Mouse (Mus musculus): ENCODE measurements around the gene Nupr1. TPM values are rescaled to one million over a fixed set of nuclear protein-coding genes. Genes with fewer than 3 reads are reported as not detected.

Nupr1 gene
- polyA plus RNA-seq (2014; fragmentation: Nextera tagmentation; extraction: Ambion mirVana): 2.4 and 2.6 TPM in 2 replicates

GRCm38 (mm10) chr7:126630824-126631518, at the start of gene Nupr1:
Nupr1 (minus strand) TSS chr7:126630861.
- H3K4me3 ChIP-seq (ENCODE audit: low read length): no peak within 1 kb of the TSS
- no peaks in the 10 kb centered on the region for H3K36me3 ChIP-seq (ENCODE audit: control insufficient read depth, insufficient read depth, low read length)
- no peak within 1 kb of the TSS for H3K4me2 ChIP-seq (replicated peaks; ENCODE audit: low read depth, low read length)
- no peaks in the 10 kb centered on the region for H3K9me3 ChIP-seq (ENCODE audit: control insufficient read depth, low read length)
- no peak within 1 kb of the TSS for H3K9ac ChIP-seq (ENCODE audit: low read depth, low read length)
- WGBS: 91% methylated on average over 4 of the region's 4 CpGs
- no peak for ATAC-seq (ENCODE audit: low FRiP score, low TSS enrichment)
- no peak within 1 kb of the TSS for H3K27ac ChIP-seq (ENCODE audit: low read depth, low read length)
- H3K4me1 ChIP-seq (ENCODE audit: control insufficient read depth, insufficient read depth, low read length): no peaks in the 10 kb centered on the region
- H3K27me3 ChIP-seq (ENCODE audit: control insufficient read depth, insufficient read depth, low read length): no peaks in the 10 kb centered on the region

- H3K9me3 ChIP-seq (ENCODE audit: control insufficient read depth, low read length): no peaks in the 10 kb centered on the region
- no peak overlapping the region for H3K9ac ChIP-seq (ENCODE audit: low read depth, low read length)
- no peaks in the 10 kb centered on the region for H3K27me3 ChIP-seq (ENCODE audit: control insufficient read depth, insufficient read depth, low read length)
- no peak overlapping the region for H3K27ac ChIP-seq (ENCODE audit: low read depth, low read length)
- no peaks in the 10 kb centered on the region for H3K4me1 ChIP-seq (ENCODE audit: control insufficient read depth, insufficient read depth, low read length)
- no peak overlapping the region for H3K4me2 ChIP-seq (replicated peaks; ENCODE audit: low read depth, low read length)
- 93% methylated on average over 5 of the region's 5 CpGs for WGBS
- H3K4me3 ChIP-seq (ENCODE audit: low read length): no peak overlapping the region
- ATAC-seq (ENCODE audit: low FRiP score, low TSS enrichment): no peak
- H3K36me3 ChIP-seq (ENCODE audit: control insufficient read depth, insufficient read depth, low read length): peaks cover 2% of the 10 kb centered on the region; the same call in 1 of the 2 replicates
These were observed 49.0 kb upstream of the Nupr1 start for GRCm38 (mm10) chr7:126679683-126680082.

- H3K9me3 ChIP-seq (ENCODE audit: control insufficient read depth, low read length): no peaks in the 10 kb centered on the region
- H3K4me2 ChIP-seq (replicated peaks; ENCODE audit: low read depth, low read length): no peak overlapping the region
- no peaks in the 10 kb centered on the region for H3K4me1 ChIP-seq (ENCODE audit: control insufficient read depth, insufficient read depth, low read length)
- H3K27me3 ChIP-seq (ENCODE audit: control insufficient read depth, insufficient read depth, low read length): no peaks in the 10 kb centered on the region
- ATAC-seq (ENCODE audit: low FRiP score, low TSS enrichment): no peak
- no peak overlapping the region for H3K27ac ChIP-seq (ENCODE audit: low read depth, low read length)
- H3K9ac ChIP-seq (ENCODE audit: low read depth, low read length): no peak overlapping the region
- peaks cover 2% of the 10 kb centered on the region; the same call in 1 of the 2 replicates for H3K36me3 ChIP-seq (ENCODE audit: control insufficient read depth, insufficient read depth, low read length)
- 64% methylated on average over 8 of the region's 8 CpGs for WGBS
- no peak overlapping the region for H3K4me3 ChIP-seq (ENCODE audit: low read length)
These were observed 48.1 kb upstream of the Nupr1 start for GRCm38 (mm10) chr7:126678545-126679341.

GRCm38 (mm10) chr7:126676631-126677220, 46.1 kb upstream of the Nupr1 start:
- Histone ChIP-seq H3K27ac (ENCODE audit: low read depth, low read length) (no peak overlapping the region), H3K9ac (ENCODE audit: low read depth, low read length) (no peak overlapping the region), H3K4me3 (ENCODE audit: low read length) (no peak overlapping the region), H3K4me2 (replicated peaks; ENCODE audit: low read depth, low read length) (no peak overlapping the region), H3K4me1 (ENCODE audit: control insufficient read depth, insufficient read depth, low read length) (no peaks in the 10 kb centered on the region), H3K9me3 (ENCODE audit: control insufficient read depth, low read length) (no peaks in the 10 kb centered on the region), H3K27me3 (ENCODE audit: control insufficient read depth, insufficient read depth, low read length) (no peaks in the 10 kb centered on the region), H3K36me3 (ENCODE audit: control insufficient read depth, insufficient read depth, low read length) (peaks cover 14% of the 10 kb centered on the region; the same call in 1 of the 2 replicates)
- ATAC-seq (ENCODE audit: low FRiP score, low TSS enrichment): no peak
- WGBS: 81% methylated on average over 4 of the region's 4 CpGs

GRCm38 (mm10) chr7:126676207-126676606, 45.5 kb upstream of the Nupr1 start, which contains the start of gene Sult1a1:
Sult1a1 (minus strand) TSS chr7:126676432.
- no peaks in the 10 kb centered on the region for H3K4me1 ChIP-seq (ENCODE audit: control insufficient read depth, insufficient read depth, low read length)
- H3K9ac ChIP-seq (ENCODE audit: low read depth, low read length): no peak within 1 kb of the TSS; the same call in 1 of the 2 replicates
- ATAC-seq (ENCODE audit: low FRiP score, low TSS enrichment): 0 out of 2 replicates have a peak, but pooled peaks have one; percentile 35
- no peaks in the 10 kb centered on the region for H3K27me3 ChIP-seq (ENCODE audit: control insufficient read depth, insufficient read depth, low read length)
- 84% methylated on average over 1 of the region's 1 CpGs for WGBS
- no peak within 1 kb of the TSS for H3K4me3 ChIP-seq (ENCODE audit: low read length)
- peaks cover 17% of the 10 kb centered on the region; the same call in 1 of the 2 replicates for H3K36me3 ChIP-seq (ENCODE audit: control insufficient read depth, insufficient read depth, low read length)
- H3K4me2 ChIP-seq (replicated peaks; ENCODE audit: low read depth, low read length): no peak within 1 kb of the TSS
- no peaks in the 10 kb centered on the region for H3K9me3 ChIP-seq (ENCODE audit: control insufficient read depth, low read length)
- no peak within 1 kb of the TSS; the same call in 1 of the 2 replicates for H3K27ac ChIP-seq (ENCODE audit: low read depth, low read length)

GRCm38 (mm10) chr7:126675104-126675503, 44.4 kb upstream of the Nupr1 start:
- Histone ChIP-seq H3K27me3 (ENCODE audit: control insufficient read depth, insufficient read depth, low read length) (no peaks in the 10 kb centered on the region), H3K27ac (ENCODE audit: low read depth, low read length) (no peak overlapping the region), H3K9ac (ENCODE audit: low read depth, low read length) (no peak overlapping the region), H3K4me1 (ENCODE audit: control insufficient read depth, insufficient read depth, low read length) (no peaks in the 10 kb centered on the region), H3K36me3 (ENCODE audit: control insufficient read depth, insufficient read depth, low read length) (peaks cover 19% of the 10 kb centered on the region; the same call in 1 of the 2 replicates), H3K4me3 (ENCODE audit: low read length) (no peak overlapping the region), H3K9me3 (ENCODE audit: control insufficient read depth, low read length) (no peaks in the 10 kb centered on the region), H3K4me2 (replicated peaks; ENCODE audit: low read depth, low read length) (no peak overlapping the region)
- 97% methylated on average over 8 of the region's 8 CpGs for WGBS
- no peak for ATAC-seq (ENCODE audit: low FRiP score, low TSS enrichment)

- Histone ChIP-seq H3K9ac (ENCODE audit: low read depth, low read length) (no peak overlapping the region), H3K9me3 (ENCODE audit: control insufficient read depth, low read length) (no peaks in the 10 kb centered on the region), H3K36me3 (ENCODE audit: control insufficient read depth, insufficient read depth, low read length) (peaks cover 21% of the 10 kb centered on the region; the same call in 1 of the 2 replicates), H3K27ac (ENCODE audit: low read depth, low read length) (no peak overlapping the region), H3K4me3 (ENCODE audit: low read length) (no peak overlapping the region), H3K4me2 (replicated peaks; ENCODE audit: low read depth, low read length) (no peak overlapping the region), H3K27me3 (ENCODE audit: control insufficient read depth, insufficient read depth, low read length) (no peaks in the 10 kb centered on the region), H3K4me1 (ENCODE audit: control insufficient read depth, insufficient read depth, low read length) (no peaks in the 10 kb centered on the region)
- WGBS: 95% methylated on average over 9 of the region's 9 CpGs
- no peak for ATAC-seq (ENCODE audit: low FRiP score, low TSS enrichment)
These were observed 41.5 kb upstream of the Nupr1 start for GRCm38 (mm10) chr7:126672111-126672510.

- Histone ChIP-seq H3K4me3 (ENCODE audit: low read length) (no peak overlapping the region), H3K27ac (ENCODE audit: low read depth, low read length) (no peak overlapping the region), H3K9me3 (ENCODE audit: control insufficient read depth, low read length) (no peaks in the 10 kb centered on the region), H3K4me1 (ENCODE audit: control insufficient read depth, insufficient read depth, low read length) (no peaks in the 10 kb centered on the region), H3K36me3 (ENCODE audit: control insufficient read depth, insufficient read depth, low read length) (peaks cover 23% of the 10 kb centered on the region; the same call in 1 of the 2 replicates), H3K9ac (ENCODE audit: low read depth, low read length) (no peak overlapping the region), H3K4me2 (replicated peaks; ENCODE audit: low read depth, low read length) (no peak overlapping the region), H3K27me3 (ENCODE audit: control insufficient read depth, insufficient read depth, low read length) (no peaks in the 10 kb centered on the region)
- no peak for ATAC-seq (ENCODE audit: low FRiP score, low TSS enrichment)
- 90% methylated on average over 3 of the region's 3 CpGs for WGBS
These were observed 39.5 kb upstream of the Nupr1 start for GRCm38 (mm10) chr7:126670152-126670551.
